Mouse (Mus musculus): ENCODE results near the gene Agbl3.

- TF ChIP-seq EP300 (IDR thresholded peaks at IDR 0.05; ENCODE audit: insufficient read depth, low read depth, low read length) (no peak), CTCF (IDR thresholded peaks at IDR 0.05; ENCODE audit: low read depth, low read length) (no peak), POLR2A (IDR thresholded peaks at IDR 0.05; ENCODE audit: insufficient read depth, low read length) (no peak)
Observed at GRCm38 (mm10) chr6:34797887-34798286, 17.7 kb downstream of the Agbl3 start.

Measured in ES-Bruce4 (cell line).